Mouse (Mus musculus) intestine, embryonic 16.5 days (tissue): ENCODE results near the gene Cracr2a. TPM values are rescaled to one million over a fixed set of nuclear protein-coding genes. Genes with fewer than 3 reads are reported as not detected.

Experiments used
- ATAC-seq: fragments of 200-750 bp; cut with Nextera tagmentation; 2 replicates; pipeline ENCODE4 v1.8.0; 2017; ENCODE audit warnings: moderate TSS enrichment, moderate library complexity
- H3K27ac ChIP-seq: fragments of 300-500 bp; sonication (generic); 2 replicates; pipeline ENCODE4 v1.5.1; 2014; ENCODE audit warnings: mild to moderate bottlenecking, low read length
- H3K27me3 ChIP-seq: fragments of 300-500 bp; sonication (generic); replicated peaks from 2 replicates; pipeline ENCODE4 v1.6.1; 2014; ENCODE audit warnings: low read length, control low read depth, mixed read lengths; ENCODE audit not compliant: control insufficient read depth, insufficient read depth
- H3K36me3 ChIP-seq: fragments of 300-500 bp; sonication (generic); 2 replicates; pipeline ENCODE4 v1.6.1; 2014; ENCODE audit warnings: low read length, control low read depth; ENCODE audit not compliant: control insufficient read depth, insufficient read depth
- H3K4me1 ChIP-seq: fragments of 300-500 bp; sonication (generic); 2 replicates; pipeline ENCODE4 v1.6.1; 2014; ENCODE audit warnings: low read length, control low read depth, mixed read lengths; ENCODE audit not compliant: control insufficient read depth, insufficient read depth
- H3K4me2 ChIP-seq: fragments of 300-500 bp; sonication (generic); 2 replicates; pipeline ENCODE4 v1.6.1; 2014; ENCODE audit warnings: low read depth, low read length, control low read depth
- H3K4me3 ChIP-seq: fragments of 300-500 bp; sonication (generic); 2 replicates; pipeline ENCODE4 v1.5.1; 2014; ENCODE audit warnings: mild to moderate bottlenecking, low read length
- H3K9ac ChIP-seq: fragments of 300-500 bp; sonication (generic); 2 replicates; pipeline ENCODE4 v1.6.1; 2014; ENCODE audit warnings: low read depth, low read length
- H3K9me3 ChIP-seq: fragments of 300-500 bp; sonication (generic); 2 replicates; pipeline ENCODE4 v1.6.1; 2016; ENCODE audit warnings: low read length, control low read depth; ENCODE audit not compliant: control insufficient read depth
- WGBS: fragments of 180-500 bp; shearing (Covaris S2); extraction: QIAGEN DNeasy Blood & Tissue Kit; methylation state at CpG from one replicate; pipeline ENCODE4 v1.1.7; 2014; 5-methylcytosine and 5-hydroxymethylcytosine counted together
- polyA plus RNA-seq: library from polyadenylated mRNA; unstranded; fragments of >200 nt; fragmentation: Nextera tagmentation; extraction: Ambion mirVana; gene quantifications from 2 replicates; pipeline ENCODE4 v1.2.1, GENCODE M21; 2015

Gene Cracr2a
- polyA plus RNA-seq, 1 experiment from 2014 or later = 2.6 TPM

GRCm38 (mm10) chr6:127578810-127579209, 17.7 kb downstream of the Cracr2a start:
- Histone ChIP-seq H3K4me1 (peaks cover 11% of the 10 kb centered on the region), H3K27me3 (no peaks in the 10 kb centered on the region), H3K4me3 (no peak overlapping the region), H3K4me2 (no peak overlapping the region), H3K9ac (no peak overlapping the region), H3K9me3 (no peaks in the 10 kb centered on the region), H3K27ac (no peak overlapping the region), H3K36me3 (no peaks in the 10 kb centered on the region)
- WGBS = 64% methylated on average over 5 of the region's 5 CpGs
- no peak for ATAC-seq

GRCm38 (mm10) chr6:127581915-127582314, 20.8 kb downstream of the Cracr2a start:
- Histone ChIP-seq H3K27ac (peak overlapping the region; percentile 41; the same call in 1 of the 2 replicates), H3K9me3 (no peaks in the 10 kb centered on the region), H3K9ac (peak overlapping the region; percentile 30; the same call in 1 of the 2 replicates), H3K4me1 (peaks cover 11% of the 10 kb centered on the region), H3K4me2 (peak overlapping the region; percentile 55), H3K36me3 (no peaks in the 10 kb centered on the region), H3K27me3 (no peaks in the 10 kb centered on the region), H3K4me3 (peak overlapping the region; percentile 31)
- 0 out of 2 replicates have a peak, but pooled peaks have one; percentile 36 for ATAC-seq
- WGBS = 34% methylated on average over 12 of the region's 12 CpGs

- WGBS = 7% methylated on average over 15 of the region's 15 CpGs
Measured at GRCm38 (mm10) chr6:127582391-127583176, 21.4 kb downstream of the Cracr2a start.

GRCm38 (mm10) chr6:127591467-127591866, 30.3 kb downstream of the Cracr2a start:
- H3K4me1 ChIP-seq = 0 out of 2 replicates have a peak, but pooled peaks cover 4% of the 10 kb centered on the region
- no peak overlapping the region for H3K4me3 ChIP-seq
- peak; percentile 69 for ATAC-seq
- 58% methylated on average over 3 of the region's 3 CpGs for WGBS
- no peak overlapping the region for H3K4me2 ChIP-seq
- H3K27ac ChIP-seq = no peak overlapping the region
- H3K36me3 ChIP-seq = no peaks in the 10 kb centered on the region
- H3K27me3 ChIP-seq = no peaks in the 10 kb centered on the region
- H3K9ac ChIP-seq = no peak overlapping the region
- H3K9me3 ChIP-seq = no peaks in the 10 kb centered on the region

More at GRCm38 (mm10) chr6:127582391-127583176, 21.4 kb downstream of the Cracr2a start:
- peak overlapping the region; percentile 31 for H3K4me3 ChIP-seq
- peak overlapping the region; percentile 30; the same call in 1 of the 2 replicates for H3K9ac ChIP-seq
- H3K36me3 ChIP-seq = no peaks in the 10 kb centered on the region
- H3K27ac ChIP-seq = peak overlapping the region; percentile 41; the same call in 1 of the 2 replicates
- H3K27me3 ChIP-seq = no peaks in the 10 kb centered on the region
- peaks cover 11% of the 10 kb centered on the region for H3K4me1 ChIP-seq
- peak; percentile 61 for ATAC-seq
- no peaks in the 10 kb centered on the region for H3K9me3 ChIP-seq
- peak overlapping the region; percentile 55 for H3K4me2 ChIP-seq

GRCm38 (mm10) chr6:127593487-127593886, 32.3 kb downstream of the Cracr2a start:
- no peak overlapping the region for H3K27ac ChIP-seq
- 0 out of 2 replicates have a peak, but pooled peaks cover 4% of the 10 kb centered on the region for H3K4me1 ChIP-seq
- H3K9me3 ChIP-seq = no peaks in the 10 kb centered on the region
- H3K27me3 ChIP-seq = no peaks in the 10 kb centered on the region
- H3K36me3 ChIP-seq = no peaks in the 10 kb centered on the region
- no peak for ATAC-seq
- 64% methylated on average over 4 of the region's 4 CpGs for WGBS
- H3K9ac ChIP-seq = no peak overlapping the region
- H3K4me3 ChIP-seq = no peak overlapping the region
- H3K4me2 ChIP-seq = no peak overlapping the region

- Histone ChIP-seq H3K9me3 (no peaks in the 10 kb centered on the region), H3K27me3 (no peaks in the 10 kb centered on the region), H3K4me1 (no peaks in the 10 kb centered on the region), H3K4me2 (no peak overlapping the region), H3K27ac (no peak overlapping the region), H3K4me3 (no peak overlapping the region), H3K9ac (no peak overlapping the region), H3K36me3 (no peaks in the 10 kb centered on the region)
- 66% methylated on average over 6 of the region's 6 CpGs for WGBS
- ATAC-seq = no peak
Measured at GRCm38 (mm10) chr6:127599280-127599679, 38.1 kb downstream of the Cracr2a start.

GRCm38 (mm10) chr6:127605067-127606025, 44.2 kb downstream of the Cracr2a start:
- Histone ChIP-seq H3K4me2 (no peak overlapping the region), H3K27ac (no peak overlapping the region), H3K36me3 (no peaks in the 10 kb centered on the region), H3K4me3 (no peak overlapping the region), H3K9ac (no peak overlapping the region), H3K9me3 (no peaks in the 10 kb centered on the region), H3K27me3 (no peaks in the 10 kb centered on the region), H3K4me1 (no peaks in the 10 kb centered on the region)
- peak; percentile 33; the same call in 1 of the 2 replicates for ATAC-seq
- WGBS = 66% methylated on average over 15 of the region's 15 CpGs

GRCm38 (mm10) chr6:127609673-127610072, 48.5 kb downstream of the Cracr2a start:
- Histone ChIP-seq H3K4me1 (no peaks in the 10 kb centered on the region), H3K9me3 (no peaks in the 10 kb centered on the region), H3K36me3 (no peaks in the 10 kb centered on the region), H3K4me2 (no peak overlapping the region), H3K4me3 (no peak overlapping the region), H3K27ac (no peak overlapping the region), H3K27me3 (no peaks in the 10 kb centered on the region), H3K9ac (no peak overlapping the region)
- no peak for ATAC-seq

GRCm38 (mm10) chr6:127611216-127611615, 50.1 kb downstream of the Cracr2a start:
- no peak overlapping the region for H3K27ac ChIP-seq
- 73% methylated on average over 12 of the region's 12 CpGs for WGBS
- no peak for ATAC-seq

More at GRCm38 (mm10) chr6:127611216-127611615, 50.1 kb downstream of the Cracr2a start:
- H3K27me3 ChIP-seq = no peaks in the 10 kb centered on the region
- no peaks in the 10 kb centered on the region for H3K9me3 ChIP-seq
- no peak overlapping the region for H3K4me3 ChIP-seq
- H3K36me3 ChIP-seq = no peaks in the 10 kb centered on the region
- no peaks in the 10 kb centered on the region for H3K4me1 ChIP-seq
- no peak overlapping the region for H3K9ac ChIP-seq
- no peak overlapping the region for H3K4me2 ChIP-seq
